Mouse (Mus musculus): ENCODE data around the gene 2310057M21Rik. TPM values are rescaled to one million over a fixed set of nuclear protein-coding genes. Genes with fewer than 3 reads are reported as not detected.
"Not testable (repeated sequence)": the region's sequence is repeated elsewhere in the genome, so short reads cannot be mapped to it uniquely, and the experiment has no call there.

The 2310057M21Rik gene
- total and polyA plus RNA-seq, 3 experiments, result 6.2 to 17.1 (median 9.7) TPM

- WGBS, result 6% methylated on average over 16 of the region's 16 CpGs
- peak overlapping the region; percentile 90 for H3K27ac ChIP-seq
- peaks cover 6% of the 10 kb centered on the region for H3K4me1 ChIP-seq (ENCODE audit: control insufficient read depth, insufficient read depth, low read length)
- peaks cover 6% of the 10 kb centered on the region for H3K36me3 ChIP-seq (ENCODE audit: control insufficient read depth, insufficient read depth, low read length)
- DNase-seq, result peak in 1 of 2 experiments; percentile 15
- H3K9ac ChIP-seq (ENCODE audit: low read depth, low read length), result peak overlapping the region; percentile 81
- H3K4me3 ChIP-seq, result peak overlapping the region; percentile 95
- H3K79me2 ChIP-seq (replicated peaks; ENCODE audit: control insufficient read depth, insufficient read depth, low read length), result peaks cover 9% of the 10 kb centered on the region
- TF ChIP-seq CTCF (IDR thresholded peaks at IDR 0.05), result no peak
- TF ChIP-seq POLR2A (IDR thresholded peaks at IDR 0.05; ENCODE audit: insufficient read depth, low read depth, low read length), result no peak
- TF ChIP-seq EP300 (IDR thresholded peaks at IDR 0.05; ENCODE audit: insufficient read depth, low read depth, low read length), result no peak
- H3K27me3 ChIP-seq (ENCODE audit: control insufficient read depth, insufficient read depth, low read length), result no peaks in the 10 kb centered on the region
- intact Hi-C loops (cut with DNase I), result no loop called here
These were observed 46.9 kb upstream of the 2310057M21Rik start for GRCm38 (mm10) chr7:131409321-131409987.

GRCm38 (mm10) chr7:131391761-131392160 is 29.2 kb upstream of the 2310057M21Rik start:
- intact Hi-C loops (cut with DNase I); DNase-seq; H3K36me3 ChIP-seq (ENCODE audit: control insufficient read depth, insufficient read depth, low read length); H3K79me2 ChIP-seq (replicated peaks; ENCODE audit: control insufficient read depth, insufficient read depth, low read length); H3K9ac ChIP-seq (ENCODE audit: low read depth, low read length); H3K4me1 ChIP-seq (ENCODE audit: control insufficient read depth, insufficient read depth, low read length); H3K27me3 ChIP-seq (ENCODE audit: control insufficient read depth, insufficient read depth, low read length); H3K4me3 ChIP-seq; H3K27ac ChIP-seq: not testable (repeated sequence)
- 84% methylated on average over 7 of the region's 7 CpGs for whole genome bisulfite sequencing

GRCm38 (mm10) chr7:131371880-131372651 is 9.5 kb upstream of the 2310057M21Rik start:
- Histone ChIP-seq H3K36me3 (ENCODE audit: control insufficient read depth, insufficient read depth, low read length) (peaks cover 4% of the 10 kb centered on the region), H3K27ac (no peak overlapping the region; the same call in 1 of the 2 replicates), H3K27me3 (ENCODE audit: control insufficient read depth, insufficient read depth, low read length) (no peaks in the 10 kb centered on the region), H3K79me2 (replicated peaks; ENCODE audit: control insufficient read depth, insufficient read depth, low read length) (no peaks in the 10 kb centered on the region), H3K9ac (ENCODE audit: low read depth, low read length) (no peak overlapping the region), H3K4me1 (ENCODE audit: control insufficient read depth, insufficient read depth, low read length) (peaks cover 5% of the 10 kb centered on the region), H3K4me3 (peak overlapping the region; percentile 63)
- no peak for DNase-seq
- WGBS, result 72% methylated on average over 9 of the region's 9 CpGs
- intact Hi-C loops (cut with DNase I), result loop anchor here (5.0 kb wide), 1 partner anchor 510 kb away; no protein-coding TSS in a partner anchor
- TF ChIP-seq CTCF (IDR thresholded peaks at IDR 0.05) (0 out of 2 replicates have a peak, but pooled peaks have one; percentile 9), POLR2A (IDR thresholded peaks at IDR 0.05; ENCODE audit: insufficient read depth, low read depth, low read length) (no peak), EP300 (IDR thresholded peaks at IDR 0.05; ENCODE audit: insufficient read depth, low read depth, low read length) (no peak)

- H3K36me3 ChIP-seq (ENCODE audit: control insufficient read depth, insufficient read depth, low read length), result peaks cover 4% of the 10 kb centered on the region
- peaks cover 5% of the 10 kb centered on the region for H3K4me1 ChIP-seq (ENCODE audit: control insufficient read depth, insufficient read depth, low read length)
- peak overlapping the region; percentile 63 for H3K4me3 ChIP-seq
- peak overlapping the region; percentile 96 for H3K27ac ChIP-seq
- H3K27me3 ChIP-seq (ENCODE audit: control insufficient read depth, insufficient read depth, low read length), result no peaks in the 10 kb centered on the region
- intact Hi-C loops (cut with DNase I), result loop anchor here (5.0 kb wide), 1 partner anchor 511 kb away; no protein-coding TSS in a partner anchor
- no peak for TF ChIP-seq CTCF (IDR thresholded peaks at IDR 0.05)
- no peak for TF ChIP-seq POLR2A (IDR thresholded peaks at IDR 0.05; ENCODE audit: insufficient read depth, low read depth, low read length)
- no peak for TF ChIP-seq EP300 (IDR thresholded peaks at IDR 0.05; ENCODE audit: insufficient read depth, low read depth, low read length)
- WGBS, result 2% methylated on average over 9 of the region's 9 CpGs
- peak overlapping the region; percentile 91 for H3K9ac ChIP-seq (ENCODE audit: low read depth, low read length)
- no peak for DNase-seq
- H3K79me2 ChIP-seq (replicated peaks; ENCODE audit: control insufficient read depth, insufficient read depth, low read length), result no peaks in the 10 kb centered on the region
These were observed 8.9 kb upstream of the 2310057M21Rik start for GRCm38 (mm10) chr7:131371470-131371860.

- DNase-seq, result peak; percentile 93 to 95
- peak within 1 kb of the TSS; percentile 63 for H3K4me3 ChIP-seq
- intact Hi-C loops (cut with DNase I), result loop anchor here (5.0 kb wide), 1 partner anchor 511 kb away; no protein-coding TSS in a partner anchor
- no peaks in the 10 kb centered on the region for H3K79me2 ChIP-seq (replicated peaks; ENCODE audit: control insufficient read depth, insufficient read depth, low read length)
- no peaks in the 10 kb centered on the region for H3K27me3 ChIP-seq (ENCODE audit: control insufficient read depth, insufficient read depth, low read length)
- WGBS, result 4% methylated on average over 47 of the region's 47 CpGs
- peak within 1 kb of the TSS; percentile 91 for H3K9ac ChIP-seq (ENCODE audit: low read depth, low read length)
- peaks cover 4% of the 10 kb centered on the region for H3K36me3 ChIP-seq (ENCODE audit: control insufficient read depth, insufficient read depth, low read length)
- H3K27ac ChIP-seq, result peak within 1 kb of the TSS; percentile 96
- 0 out of 2 replicates have a peak, but pooled peaks have one; percentile 27 for TF ChIP-seq EP300 (IDR thresholded peaks at IDR 0.05; ENCODE audit: insufficient read depth, low read depth, low read length)
- TF ChIP-seq CTCF (IDR thresholded peaks at IDR 0.05), result peak; percentile 99
- peak; percentile 93 for TF ChIP-seq POLR2A (IDR thresholded peaks at IDR 0.05; ENCODE audit: insufficient read depth, low read depth, low read length)
- H3K4me1 ChIP-seq (ENCODE audit: control insufficient read depth, insufficient read depth, low read length), result peaks cover 5% of the 10 kb centered on the region
These were observed 8.3 kb upstream of the 2310057M21Rik start, which contains the start of gene Pstk for GRCm38 (mm10) chr7:131370648-131371469. Gene Pstk (plus strand): TSS chr7:131371141.

Data from heart, adult 2 months (tissue).